Mouse (Mus musculus): ENCODE results near the gene Rgl2.

- TF ChIP-seq GATA1 (IDR thresholded peaks at IDR 0.05; ENCODE audit: borderline replicate concordance, low read length) = no peak
- no peak for TF ChIP-seq FLI1 (IDR thresholded peaks at IDR 0.05; ENCODE audit: low read length)
Observed at GRCm38 (mm10) chr17:33958451-33958850, 29.1 kb downstream of the Rgl2 start.
